In genomic region chr5:82947060-82947459, GRCm38 (mm10) we compare ENCODE assay signal across 24 mouse cellular contexts.
DNase-seq lines count a peak whose midpoint lies in the region; ATAC-seq and TF ChIP-seq lines count a peak whose summit lies in the region.
"Had no signal": no experiment of that assay in that cellular context is flagged by ENCODE, and none has a peak within 500 bp of the region (broad histone marks: within the 10 kb centered on the region; RNA-seq: fewer than 3 reads in every experiment).

No protein-coding gene starts in this region.

- TF ChIP-seq CTCF in G1E (IDR thresholded peaks at IDR 0.05; ENCODE audit: low read depth, low read length): no peak
- TF ChIP-seq CTCF in stomach, postnatal 0 days (IDR thresholded peaks at IDR 0.05; ENCODE audit: low read depth): no peak

- no peak overlapping the region for H3K4me3 ChIP-seq in G1E (ENCODE audit: low read depth, low read length)
- H3K4me3 ChIP-seq in liver, embryonic 11.5 days (ENCODE audit: low read depth, low read length): no peak overlapping the region
- H3K4me3 ChIP-seq in liver, embryonic 15.5 days (replicated peaks): no peak overlapping the region
- H3K4me3 ChIP-seq in heart, embryonic 11.5 days (ENCODE audit: low read depth, low read length): no peak overlapping the region
- H3K4me3 ChIP-seq in stomach, postnatal 0 days (ENCODE audit: low read depth, low read length): no peak overlapping the region
- H3K4me3 ChIP-seq: embryonic facial prominence, embryonic 10.5 days; forebrain, embryonic 13.5 days; gastrocnemius, adult 2 months; heart, embryonic 13.5 days; hindbrain, embryonic 12.5 days had no signal

- peak; percentile 67 for ATAC-seq in G1E (ENCODE audit: extremely low read depth, insufficient number of reproducible peaks, low FRiP score, poor library complexity, severe bottlenecking)
- peak; percentile 91 for ATAC-seq in liver, embryonic 11.5 days (replicated peaks; ENCODE audit: low FRiP score)
- ATAC-seq in liver, embryonic 15.5 days (ENCODE audit: insufficient read depth): peak; percentile 79
- ATAC-seq in heart, embryonic 11.5 days (replicated peaks; ENCODE audit: insufficient number of reproducible peaks, low FRiP score, low TSS enrichment): no peak
- no peak for ATAC-seq in stomach, postnatal 0 days (ENCODE audit: low FRiP score, low TSS enrichment)
- ATAC-seq: CD4-positive, CD25-positive, alpha-beta regulatory T cell, adult 4 months; forebrain, embryonic 13.5 days; forebrain, postnatal 0 days; hindbrain, embryonic 16.5 days; inflammation-experienced regulatory T-cells, adult 6 months had no signal

- TF ChIP-seq EP300 in stomach, postnatal 0 days (optimal IDR thresholded peaks at IDR 0.05): no peak

- no peaks in the 10 kb centered on the region for H3K27me3 ChIP-seq in G1E (ENCODE audit: insufficient read depth, low read length)
- no peaks in the 10 kb centered on the region for H3K27me3 ChIP-seq in liver, embryonic 11.5 days (replicated peaks; ENCODE audit: control insufficient read depth, insufficient read depth, low read length)
- H3K27me3 ChIP-seq in liver, embryonic 15.5 days: no peaks in the 10 kb centered on the region
- H3K27me3 ChIP-seq in heart, embryonic 11.5 days (ENCODE audit: control insufficient read depth, insufficient read depth, low read length): no peaks in the 10 kb centered on the region
- H3K27me3 ChIP-seq in stomach, postnatal 0 days (ENCODE audit: control insufficient read depth, insufficient read depth, low read length): no peaks in the 10 kb centered on the region
- H3K27me3 ChIP-seq: forebrain, embryonic 13.5 days; heart, embryonic 13.5 days; hindbrain, embryonic 12.5 days had no signal

- H3K4me2 ChIP-seq in liver, embryonic 11.5 days: no peak overlapping the region
- no peak overlapping the region for H3K4me2 ChIP-seq in liver, embryonic 15.5 days
- no peak overlapping the region for H3K4me2 ChIP-seq in heart, embryonic 11.5 days
- H3K4me2 ChIP-seq in stomach, postnatal 0 days (replicated peaks; ENCODE audit: low read depth): no peak overlapping the region
- H3K4me2 ChIP-seq: forebrain, embryonic 13.5 days; heart, embryonic 13.5 days; hindbrain, embryonic 12.5 days had no signal

- no peak overlapping the region for H3K27ac ChIP-seq in liver, embryonic 11.5 days (ENCODE audit: low read depth, low read length)
- no peak overlapping the region for H3K27ac ChIP-seq in liver, embryonic 15.5 days (replicated peaks)
- no peak overlapping the region for H3K27ac ChIP-seq in heart, embryonic 11.5 days (ENCODE audit: low read depth, low read length)
- no peak overlapping the region for H3K27ac ChIP-seq in stomach, postnatal 0 days (replicated peaks)
- H3K27ac ChIP-seq: embryonic facial prominence, embryonic 10.5 days; forebrain, embryonic 13.5 days; gastrocnemius, adult 2 months; heart, embryonic 13.5 days; hindbrain, embryonic 12.5 days had no signal

- 58% methylated on average over 1 of the region's 1 CpGs for WGBS in liver, embryonic 11.5 days
- WGBS in liver, embryonic 15.5 days (ENCODE audit: insufficient replicate concordance): 39% methylated on average over 1 of the region's 1 CpGs
- 66% methylated on average over 1 of the region's 1 CpGs for WGBS in heart, embryonic 11.5 days (ENCODE audit: insufficient replicate concordance)
- WGBS in stomach, postnatal 0 days: 67% methylated on average over 1 of the region's 1 CpGs

- DNase-seq in G1E (ENCODE audit: low spot score): no peak
- DNase-seq in MEL-GATA-1-ER (ENCODE audit: extremely low read depth, low read depth): peak; percentile 49
- no peak for DNase-seq in liver, embryonic 11.5 days (ENCODE audit: low spot score)
- no peak for DNase-seq in frontal cortex, adult 2 months (ENCODE audit: extremely low spot score in 1 of 2, low spot score in 1 of 2)
- no peak for DNase-seq in stomach, postnatal 0 days (ENCODE audit: low spot score)
- DNase-seq: adrenal gland, adult 8-10 months; adrenal gland, postnatal 36 days; B cell, adult 2 months; cerebellum, adult 18-20 months; cerebellum, adult 9-11 months; cerebellum, postnatal 36 days; forebrain, postnatal 0 days; gastrocnemius, adult 2 months; gastrocnemius, postnatal 25 days; heart, postnatal 36 days had no signal

- H3K4me1 ChIP-seq in G1E (ENCODE audit: insufficient read depth, low read depth, low read length): no peaks in the 10 kb centered on the region
- no peaks in the 10 kb centered on the region for H3K4me1 ChIP-seq in liver, embryonic 11.5 days (replicated peaks; ENCODE audit: control insufficient read depth, insufficient read depth, low read length)
- no peaks in the 10 kb centered on the region for H3K4me1 ChIP-seq in liver, embryonic 15.5 days (replicated peaks)
- no peaks in the 10 kb centered on the region for H3K4me1 ChIP-seq in heart, embryonic 11.5 days (ENCODE audit: control insufficient read depth, insufficient read depth, low read length)
- no peaks in the 10 kb centered on the region for H3K4me1 ChIP-seq in stomach, postnatal 0 days (replicated peaks; ENCODE audit: control insufficient read depth, insufficient read depth)
- H3K4me1 ChIP-seq: embryonic facial prominence, embryonic 10.5 days; forebrain, embryonic 13.5 days; heart, embryonic 13.5 days; hindbrain, embryonic 12.5 days had no signal

- H3K9me3 ChIP-seq in G1E (replicated peaks): no peaks in the 10 kb centered on the region
- H3K9me3 ChIP-seq in liver, embryonic 11.5 days (ENCODE audit: control insufficient read depth, low read length): no peaks in the 10 kb centered on the region
- no peaks in the 10 kb centered on the region for H3K9me3 ChIP-seq in liver, embryonic 15.5 days (replicated peaks)
- H3K9me3 ChIP-seq in heart, embryonic 11.5 days (replicated peaks; ENCODE audit: control insufficient read depth, low read length): no peaks in the 10 kb centered on the region
- no peaks in the 10 kb centered on the region for H3K9me3 ChIP-seq in stomach, postnatal 0 days (ENCODE audit: control insufficient read depth, low read length)
- H3K9me3 ChIP-seq: embryonic facial prominence, embryonic 10.5 days; forebrain, embryonic 13.5 days; heart, embryonic 13.5 days; hindbrain, embryonic 12.5 days had no signal

- no peak overlapping the region for H3K9ac ChIP-seq in liver, embryonic 11.5 days (ENCODE audit: low read depth, low read length)
- no peak overlapping the region for H3K9ac ChIP-seq in liver, embryonic 15.5 days
- no peak overlapping the region for H3K9ac ChIP-seq in heart, embryonic 11.5 days (ENCODE audit: low read depth, low read length)
- no peak overlapping the region for H3K9ac ChIP-seq in stomach, postnatal 0 days (ENCODE audit: low read length)
- H3K9ac ChIP-seq: forebrain, embryonic 13.5 days; forebrain, postnatal 0 days; heart, embryonic 13.5 days; hindbrain, embryonic 12.5 days had no signal

- H3K36me3 ChIP-seq in G1E (replicated peaks): no peaks in the 10 kb centered on the region
- no peaks in the 10 kb centered on the region for H3K36me3 ChIP-seq in liver, embryonic 11.5 days (ENCODE audit: control insufficient read depth, insufficient read depth, low read length)
- H3K36me3 ChIP-seq in liver, embryonic 15.5 days (replicated peaks): no peaks in the 10 kb centered on the region
- H3K36me3 ChIP-seq in heart, embryonic 11.5 days (ENCODE audit: control insufficient read depth, insufficient read depth, low read length): no peaks in the 10 kb centered on the region
- H3K36me3 ChIP-seq in stomach, postnatal 0 days (ENCODE audit: control insufficient read depth, insufficient read depth, low read length): no peaks in the 10 kb centered on the region
- H3K36me3 ChIP-seq: embryonic facial prominence, embryonic 10.5 days; heart, embryonic 13.5 days; hindbrain, embryonic 12.5 days had no signal

Comparison
In these comparisons a context has a peak if more than half of its experiments do, and no peak if none do; other contexts are left out.
1. ATAC-seq: peak in G1E (single experiment), liver, embryonic 11.5 days (single experiment) and liver, embryonic 15.5 days (single experiment); none in heart, embryonic 11.5 days (single experiment) and stomach, postnatal 0 days (single experiment).